Mouse (Mus musculus) liver, embryonic 16.5 days (tissue): ENCODE data around the gene Senp2. TPM values are rescaled to one million over a fixed set of nuclear protein-coding genes. Genes with fewer than 3 reads are reported as not detected.

ENCODE experiments used
- ATAC-seq: fragments of 200-750 bp; cut with Nextera tagmentation; 2 replicates; pipeline ENCODE4 v1.8.0; 2017; ENCODE audit warnings: low read depth, mild to moderate bottlenecking, moderate number of reproducible peaks, moderate library complexity
- H3K27ac ChIP-seq: fragments of 300-500 bp; sonication (generic); 2 replicates; pipeline ENCODE4 v1.5.1; 2014; ENCODE audit warnings: mild to moderate bottlenecking, low read length
- H3K27me3 ChIP-seq: fragments of 300-500 bp; sonication (generic); 2 replicates; pipeline ENCODE4 v1.6.1; 2014; ENCODE audit warnings: low read depth, low read length, mixed read lengths; ENCODE audit not compliant: control insufficient read depth, insufficient read depth
- H3K36me3 ChIP-seq: fragments of 300-500 bp; sonication (generic); 2 replicates; pipeline ENCODE4 v1.6.1; 2014; ENCODE audit warnings: mild to moderate bottlenecking; ENCODE audit not compliant: control insufficient read depth, insufficient read depth
- H3K4me1 ChIP-seq: fragments of 300-500 bp; sonication (generic); 2 replicates; pipeline ENCODE4 v1.6.1; 2014; ENCODE audit warnings: low read depth, low read length, mixed read lengths; ENCODE audit not compliant: control insufficient read depth
- H3K4me2 ChIP-seq: fragments of 300-500 bp; sonication (generic); 2 replicates; pipeline ENCODE4 v1.6.1; 2014; ENCODE audit warnings: low read depth, low read length, mixed read lengths
- H3K4me3 ChIP-seq: fragments of 300-500 bp; sonication (generic); 2 replicates; pipeline ENCODE4 v1.5.1; 2014; ENCODE audit warnings: low read depth, mild to moderate bottlenecking, low read length
- H3K9ac ChIP-seq: fragments of 300-500 bp; sonication (generic); 2 replicates; pipeline ENCODE4 v1.6.1; 2014; ENCODE audit warnings: low read depth, low read length
- H3K9me3 ChIP-seq: fragments of 300-500 bp; sonication (generic); replicated peaks from 2 replicates; pipeline ENCODE4 v1.6.1; 2016; ENCODE audit warnings: low read length; ENCODE audit not compliant: control insufficient read depth
- WGBS: fragments of 180-500 bp; shearing (Covaris S2); extraction: QIAGEN DNeasy Blood & Tissue Kit; methylation state at CpG from one replicate; pipeline ENCODE4 v1.1.7; 2014; ENCODE audit not compliant: insufficient replicate concordance; 5-methylcytosine and 5-hydroxymethylcytosine counted together
- polyA plus RNA-seq: library from polyadenylated mRNA; unstranded; fragments of >200 nt; fragmentation: Nextera tagmentation; extraction: Ambion mirVana; gene quantifications from 2 replicates; pipeline ENCODE4 v1.2.1, GENCODE M21; 2015

Gene Senp2
- polyA plus RNA-seq, 1 experiment from 2014 or later: 30.2 TPM

GRCm38 (mm10) chr16:22095751-22096150, 86.5 kb downstream of the Senp2 start:
- Histone ChIP-seq H3K9me3 (no peaks in the 10 kb centered on the region), H3K27me3 (no peaks in the 10 kb centered on the region), H3K9ac (no peak overlapping the region), H3K4me3 (no peak overlapping the region), H3K4me2 (no peak overlapping the region), H3K27ac (no peak overlapping the region), H3K36me3 (no peaks in the 10 kb centered on the region), H3K4me1 (no peaks in the 10 kb centered on the region)
- WGBS: 41% methylated on average over 1 of the region's 1 CpGs
- ATAC-seq: no peak

GRCm38 (mm10) chr16:22097659-22098058, 88.4 kb downstream of the Senp2 start:
- Histone ChIP-seq H3K27ac (no peak overlapping the region), H3K4me3 (no peak overlapping the region), H3K4me2 (no peak overlapping the region), H3K36me3 (no peaks in the 10 kb centered on the region), H3K27me3 (no peaks in the 10 kb centered on the region), H3K9me3 (no peaks in the 10 kb centered on the region), H3K9ac (no peak overlapping the region), H3K4me1 (no peaks in the 10 kb centered on the region)
- 44% methylated on average over 7 of the region's 7 CpGs for WGBS
- ATAC-seq: no peak

Other genes with a start within 250 kb of the Senp2 start
- gene Ehhadh, start 221.7 kb upstream of the Senp2 start, polyA plus RNA-seq: 12.5 and 14.6 TPM in 2 replicates
- gene Map3k13, start 215.1 kb upstream of the Senp2 start, polyA plus RNA-seq: 0.68 and 0.72 TPM in 2 replicates
- gene Tmem41a, start 61.9 kb upstream of the Senp2 start, polyA plus RNA-seq: 13.0 and 13.8 TPM in 2 replicates
- gene Liph, start 13.8 kb upstream of the Senp2 start, polyA plus RNA-seq: 0.84 and 0.85 TPM in 2 replicates
- gene Igf2bp2, start 153.8 kb downstream of the Senp2 start, polyA plus RNA-seq: 8.3 and 8.5 TPM in 2 replicates